Mouse (Mus musculus) embryonic fibroblast, embryonic 13.5 days (primary cell): ENCODE measurements around the gene Skp1a.
"Not testable (repeated sequence)": the region's sequence is repeated elsewhere in the genome, so short reads cannot be mapped to it uniquely, and the experiment has no call there.

Experiments
- CTCF ChIP-seq: IDR thresholded peaks from 2 replicates; pipeline ENCODE4 v1.5.1; 2011; ENCODE audit warnings: mild to moderate bottlenecking, control low read depth, low read length, moderate library complexity, borderline replicate concordance; ENCODE audit not compliant: insufficient read depth
- POLR2A ChIP-seq: IDR thresholded peaks from 2 replicates; pipeline ENCODE4 v1.6.1; 2011; ENCODE audit warnings: low read depth, mild to moderate bottlenecking, control low read depth, low read length, moderate library complexity

- not testable (repeated sequence) for TF ChIP-seq POLR2A, CTCF
Measured at GRCm38 (mm10) chr11:52221921-52222320, 9.9 kb upstream of the Skp1a start.
